Mouse (Mus musculus) stomach, postnatal 0 days (tissue): ENCODE data around the gene Neurog3. TPM values are rescaled to one million over a fixed set of nuclear protein-coding genes. Genes with fewer than 3 reads are reported as not detected.

Experiments used
- ATAC-seq: fragments of 200-750 bp; cut with Nextera tagmentation; 2 replicates; pipeline ENCODE4 v1.8.0; 2017; ENCODE audit not compliant: low FRiP score, low TSS enrichment
- DNase-seq: peaks from one replicate; pipeline ENCODE4 v3.0.0-alpha.2; 2016; ENCODE audit warnings: low spot score
- H3K27ac ChIP-seq: fragments of 300-500 bp; sonication (generic); replicated peaks from 2 replicates; pipeline ENCODE4 v1.5.1; 2014; ENCODE audit warnings: mild to moderate bottlenecking, control low read depth
- H3K27me3 ChIP-seq: fragments of 300-500 bp; sonication (generic); 2 replicates; pipeline ENCODE4 v1.6.1; 2014; ENCODE audit warnings: low read length; ENCODE audit not compliant: control insufficient read depth, insufficient read depth
- H3K36me3 ChIP-seq: fragments of 300-500 bp; sonication (generic); 2 replicates; pipeline ENCODE4 v1.6.1; 2014; ENCODE audit warnings: low read length, mixed read lengths; ENCODE audit not compliant: control insufficient read depth, insufficient read depth
- H3K4me1 ChIP-seq: fragments of 300-500 bp; sonication (generic); replicated peaks from 2 replicates; pipeline ENCODE4 v1.6.1; 2014; ENCODE audit warnings: antibody characterized with exemption; ENCODE audit not compliant: control insufficient read depth, insufficient read depth
- H3K4me2 ChIP-seq: fragments of 300-500 bp; sonication (generic); replicated peaks from 2 replicates; pipeline ENCODE4 v1.6.1; 2014; ENCODE audit warnings: low read depth, mild to moderate bottlenecking, control low read depth, moderate library complexity
- H3K4me3 ChIP-seq: fragments of 300-500 bp; sonication (generic); 2 replicates; pipeline ENCODE4 v1.5.1; 2014; ENCODE audit warnings: low read depth, low read length, control low read depth
- H3K9ac ChIP-seq: fragments of 300-500 bp; sonication (generic); 2 replicates; pipeline ENCODE4 v1.6.1; 2014; ENCODE audit warnings: mild to moderate bottlenecking, low read length, control low read depth, mixed read lengths
- H3K9me3 ChIP-seq: fragments of 300-500 bp; sonication (generic); 2 replicates; pipeline ENCODE4 v1.6.1; 2016; ENCODE audit warnings: low read length; ENCODE audit not compliant: control insufficient read depth
- CTCF ChIP-seq: IDR thresholded peaks from 2 replicates; pipeline ENCODE4 v1.5.1; 2016; ENCODE audit warnings: antibody characterized with exemption, low read depth, mild to moderate bottlenecking, moderate library complexity
- EP300 ChIP-seq: optimal IDR thresholded peaks from 2 replicates; pipeline ENCODE3; 2016; ENCODE audit warnings: antibody characterized with exemption
- WGBS: fragments of 180-500 bp; shearing (Covaris S2); extraction: QIAGEN DNeasy Blood & Tissue Kit; methylation state at CpG from one replicate; pipeline ENCODE4 v1.1.7; 2014; 5-methylcytosine and 5-hydroxymethylcytosine counted together
- polyA plus RNA-seq: library from polyadenylated mRNA; unstranded; fragments of >200 nt; fragmentation: Nextera tagmentation; extraction: Ambion mirVana; gene quantifications from 2 replicates; pipeline ENCODE4 v1.2.1, GENCODE M21; 2015

The Neurog3 gene
- polyA plus RNA-seq, 1 experiment from 2014 or later: 1.2 TPM

DNA sequence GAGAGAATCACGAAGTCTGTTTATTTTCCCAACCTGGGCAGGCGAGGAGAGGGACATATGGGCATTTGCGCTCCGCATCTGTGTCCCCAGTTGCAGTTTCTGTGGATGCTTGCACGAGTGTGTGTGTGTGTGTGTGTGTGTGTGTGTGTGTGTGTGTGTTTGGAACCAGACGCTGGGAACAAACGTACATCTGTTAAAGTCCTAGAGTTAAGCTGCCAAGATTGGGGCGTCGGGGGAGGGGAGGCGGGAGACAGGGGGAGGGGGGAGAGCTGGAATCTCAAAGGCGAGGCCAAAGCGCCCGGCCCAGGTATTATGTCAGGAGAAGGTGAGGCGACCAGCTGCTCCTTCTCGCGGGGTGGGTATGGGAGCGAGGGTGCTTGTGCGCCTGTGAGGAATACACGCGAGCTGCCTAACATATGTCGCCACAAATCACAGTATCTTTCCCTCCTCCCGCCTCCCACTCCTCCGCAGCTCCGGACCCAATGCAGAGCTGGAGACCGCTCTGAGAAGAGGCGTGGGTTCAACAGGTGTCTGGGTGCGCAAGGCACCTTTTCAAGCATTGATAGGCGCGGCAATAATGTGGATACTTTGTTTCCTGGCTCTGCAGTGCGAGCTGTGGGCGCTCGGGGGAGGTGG, 4.5 kb upstream of the Neurog3 start:
- ATAC-seq: no peak
- no peaks in the 10 kb centered on the region for H3K4me1 ChIP-seq
- TF ChIP-seq CTCF (no peak), EP300 (no peak)

DNA sequence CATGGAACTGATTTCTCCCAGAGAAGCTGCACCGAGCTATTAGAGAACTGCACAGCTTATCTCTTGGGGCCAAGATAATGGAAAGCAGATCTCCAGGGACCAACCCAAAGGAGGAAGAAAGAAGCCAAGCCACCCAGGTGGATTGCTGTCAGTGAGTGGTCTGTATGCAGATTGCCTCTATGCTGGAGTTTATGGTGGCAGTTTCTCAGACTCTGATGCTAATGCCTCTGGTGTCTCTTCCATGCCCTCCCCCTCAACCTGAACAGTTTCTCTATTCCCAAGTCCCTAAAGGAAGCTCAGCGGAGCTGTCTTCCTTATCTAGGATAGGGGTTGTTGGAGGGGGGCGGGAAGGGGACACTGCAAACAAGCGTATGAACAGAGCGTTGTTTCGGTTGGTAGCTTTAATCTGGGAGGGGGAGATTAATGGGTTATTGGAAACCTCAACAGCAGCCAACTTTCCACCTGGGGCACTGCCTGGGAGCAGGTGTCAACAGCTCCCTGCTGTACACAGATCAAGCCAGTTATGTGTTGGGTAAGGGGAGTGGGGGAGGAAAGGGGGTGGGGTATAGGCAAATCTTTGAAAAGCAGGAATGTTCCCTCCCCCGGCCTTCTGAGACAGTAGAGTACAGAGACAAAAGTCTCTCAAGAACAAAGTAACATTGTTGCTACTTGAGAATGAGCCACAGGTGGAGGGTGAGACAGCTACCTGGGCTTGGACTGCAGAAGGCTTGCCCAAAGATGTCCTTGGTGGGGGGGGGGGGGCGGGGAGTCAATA, 3.0 kb downstream of the Neurog3 start:
- no peak overlapping the region for H3K27ac ChIP-seq
- no peak overlapping the region for H3K4me3 ChIP-seq
- no peaks in the 10 kb centered on the region for H3K36me3 ChIP-seq
- peaks cover 8% of the 10 kb centered on the region; the same call in 1 of the 2 replicates for H3K27me3 ChIP-seq
- no peaks in the 10 kb centered on the region for H3K4me1 ChIP-seq
- TF ChIP-seq EP300 (no peak), CTCF (no peak)
- ATAC-seq (no peak), DNase-seq (no peak)
- 3% methylated on average over 8 of the region's 8 CpGs for WGBS
- no peaks in the 10 kb centered on the region for H3K9me3 ChIP-seq
- H3K4me2 ChIP-seq: no peak overlapping the region
- H3K9ac ChIP-seq: no peak overlapping the region

More for the DNA sequence above, 4.5 kb upstream of the Neurog3 start:
- WGBS: 2% methylated on average over 32 of the region's 32 CpGs
- DNase-seq: no peak
- H3K9me3 ChIP-seq: no peaks in the 10 kb centered on the region
- no peak overlapping the region for H3K27ac ChIP-seq
- H3K4me3 ChIP-seq: no peak overlapping the region
- no peaks in the 10 kb centered on the region for H3K36me3 ChIP-seq
- H3K27me3 ChIP-seq: peaks cover 21% of the 10 kb centered on the region; the same call in 1 of the 2 replicates
- no peak overlapping the region for H3K9ac ChIP-seq
- H3K4me2 ChIP-seq: no peak overlapping the region

DNA sequence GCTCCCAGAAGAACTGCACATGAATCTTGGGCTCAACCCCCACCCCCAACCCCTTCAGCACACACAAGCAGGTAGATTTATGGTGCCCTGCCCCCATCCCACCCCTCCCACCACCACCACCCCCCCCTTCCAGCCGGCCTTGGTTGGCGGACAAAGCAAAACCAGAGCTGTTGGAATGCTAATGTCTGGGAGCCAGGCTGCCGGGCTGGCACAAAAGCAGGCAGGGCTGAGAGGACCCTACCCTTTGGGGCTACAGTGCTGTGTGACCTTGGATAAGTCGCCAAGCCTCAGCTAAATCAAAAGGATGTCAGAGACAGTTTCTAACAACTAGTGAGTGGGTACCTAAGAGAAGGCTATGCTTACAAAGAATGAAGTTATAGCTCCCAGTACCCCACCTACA, 4.3 kb downstream of the Neurog3 start:
- no peak for TF ChIP-seq EP300
- TF ChIP-seq CTCF: no peak
- H3K4me2 ChIP-seq: no peak overlapping the region
- no peak overlapping the region for H3K27ac ChIP-seq
- no peak for DNase-seq
- no peaks in the 10 kb centered on the region for H3K9me3 ChIP-seq
- no peak for ATAC-seq
- WGBS: 23% methylated on average over 4 of the region's 4 CpGs
- no peak overlapping the region for H3K4me3 ChIP-seq
- no peaks in the 10 kb centered on the region for H3K4me1 ChIP-seq
- H3K27me3 ChIP-seq: peaks cover 8% of the 10 kb centered on the region; the same call in 1 of the 2 replicates
- H3K36me3 ChIP-seq: no peaks in the 10 kb centered on the region
- no peak overlapping the region for H3K9ac ChIP-seq

DNA sequence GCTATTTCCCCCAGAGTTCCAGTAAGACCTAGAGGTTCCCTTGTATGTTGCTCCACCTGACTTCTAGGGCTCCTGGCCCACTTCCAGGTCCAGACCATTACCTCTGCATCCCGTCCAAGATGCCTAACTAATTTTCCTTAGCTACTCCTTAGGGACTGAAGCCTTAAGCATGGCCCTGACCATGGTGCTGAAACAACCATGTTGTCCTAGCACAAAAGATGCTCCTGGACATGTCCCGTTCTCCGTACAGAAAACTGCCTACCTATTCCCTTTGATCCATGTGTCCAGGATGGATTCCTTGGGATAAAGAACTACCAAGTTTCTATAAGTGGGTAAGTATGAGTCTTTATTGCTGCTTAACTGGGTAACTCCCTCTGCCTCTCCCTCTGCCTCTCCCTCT, 5.2 kb downstream of the Neurog3 start:
- no peak overlapping the region for H3K27ac ChIP-seq
- H3K36me3 ChIP-seq: no peaks in the 10 kb centered on the region
- no peak overlapping the region for H3K9ac ChIP-seq
- H3K4me1 ChIP-seq: no peaks in the 10 kb centered on the region
- DNase-seq (peak; percentile 25), ATAC-seq (no peak)
- 19% methylated on average over 3 of the region's 3 CpGs for WGBS
- TF ChIP-seq CTCF (no peak), EP300 (no peak)
- H3K4me2 ChIP-seq: no peak overlapping the region
- H3K9me3 ChIP-seq: no peaks in the 10 kb centered on the region
- peaks cover 8% of the 10 kb centered on the region; the same call in 1 of the 2 replicates for H3K27me3 ChIP-seq
- H3K4me3 ChIP-seq: no peak overlapping the region

DNA sequence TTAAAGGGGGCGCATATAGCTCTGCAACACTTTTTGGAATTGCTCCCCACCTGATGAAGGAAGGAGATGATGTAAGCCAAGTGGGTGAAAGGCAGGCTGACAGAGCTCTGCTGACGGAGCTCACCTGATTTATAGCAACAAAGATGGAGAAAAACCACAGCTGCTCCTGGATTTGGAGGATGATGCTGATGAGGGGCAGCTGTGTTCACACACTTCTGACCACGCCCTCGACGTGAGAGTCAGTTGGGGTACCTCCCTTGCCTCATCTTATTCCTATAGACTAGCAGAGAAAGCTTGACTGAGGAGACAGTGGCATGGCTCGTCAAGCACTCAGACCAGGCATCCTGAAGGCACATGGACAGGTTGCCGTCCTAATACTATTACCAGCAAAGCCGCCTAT, 10.9 kb downstream of the Neurog3 start, which contains the start of gene Fam241b:
Gene Fam241b (minus strand): TSS at position 101 of the 400 bp plus-strand sequence.
- 39% methylated on average over 8 of the region's 8 CpGs for WGBS
- Histone ChIP-seq H3K9me3 (no peaks in the 10 kb centered on the region), H3K27ac (no peak within 1 kb of the TSS), H3K9ac (no peak within 1 kb of the TSS), H3K27me3 (no peaks in the 10 kb centered on the region), H3K4me3 (no peak within 1 kb of the TSS), H3K4me1 (no peaks in the 10 kb centered on the region), H3K36me3 (no peaks in the 10 kb centered on the region), H3K4me2 (no peak within 1 kb of the TSS)
- TF ChIP-seq EP300 (no peak), CTCF (no peak)
- ATAC-seq: no peak
- DNase-seq: no peak

DNA sequence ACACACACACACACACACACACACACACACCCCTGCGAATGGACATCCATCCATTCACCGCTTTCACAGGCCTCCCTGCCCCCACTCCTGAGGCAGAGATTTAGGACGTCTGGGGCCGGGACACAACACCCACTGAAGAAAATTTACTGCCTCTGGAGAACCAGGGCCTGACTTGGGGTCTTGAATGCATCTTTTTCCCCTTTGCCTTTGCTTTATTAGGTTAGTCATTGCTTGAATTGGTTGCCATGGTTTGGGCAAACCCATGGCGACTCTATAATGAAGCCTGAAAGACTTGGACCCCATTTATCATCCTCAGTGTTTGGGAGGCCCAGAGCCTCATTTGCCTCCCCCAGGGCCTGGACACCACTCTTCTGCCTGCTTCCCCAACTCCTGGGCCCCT, 13.1 kb downstream of the Neurog3 start:
- DNase-seq (no peak), ATAC-seq (no peak)
- Histone ChIP-seq H3K4me3 (no peak overlapping the region), H3K36me3 (no peaks in the 10 kb centered on the region), H3K9ac (no peak overlapping the region), H3K4me1 (no peaks in the 10 kb centered on the region), H3K27me3 (no peaks in the 10 kb centered on the region), H3K27ac (no peak overlapping the region), H3K9me3 (no peaks in the 10 kb centered on the region), H3K4me2 (no peak overlapping the region)
- no peak for TF ChIP-seq EP300
- no peak for TF ChIP-seq CTCF
- 61% methylated on average over 5 of the region's 5 CpGs for WGBS
